Mouse (Mus musculus): Measurements from ENCODE around the gene Racgap1. TPM values are rescaled to one million over a fixed set of nuclear protein-coding genes. Genes with fewer than 3 reads are reported as not detected.

Racgap1 gene
- polyA plus RNA-seq, 2 experiments from 2014 or later = 17.6 to 18.2 TPM

DNA sequence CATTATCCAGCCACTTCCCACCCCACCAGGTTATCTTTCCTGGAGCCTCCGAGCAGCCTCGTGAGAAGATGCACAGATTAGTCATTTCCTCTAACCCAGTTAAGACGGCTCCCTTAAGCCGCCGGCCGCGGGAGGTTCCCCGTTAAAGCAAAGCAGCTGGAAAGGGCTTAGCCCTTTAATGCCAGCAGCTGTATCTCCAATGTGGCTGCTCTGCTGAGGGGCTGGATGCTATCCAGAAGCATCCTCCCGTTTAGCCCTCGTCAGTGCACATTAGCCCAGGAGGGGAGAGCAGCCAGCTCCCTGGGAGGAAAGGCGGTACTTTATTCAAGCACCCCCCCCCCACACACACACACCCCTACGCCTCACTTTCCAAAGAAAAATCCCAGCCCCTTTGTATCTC, 36.7 kb downstream of the Racgap1 start:
- no peak for ATAC-seq

DNA sequence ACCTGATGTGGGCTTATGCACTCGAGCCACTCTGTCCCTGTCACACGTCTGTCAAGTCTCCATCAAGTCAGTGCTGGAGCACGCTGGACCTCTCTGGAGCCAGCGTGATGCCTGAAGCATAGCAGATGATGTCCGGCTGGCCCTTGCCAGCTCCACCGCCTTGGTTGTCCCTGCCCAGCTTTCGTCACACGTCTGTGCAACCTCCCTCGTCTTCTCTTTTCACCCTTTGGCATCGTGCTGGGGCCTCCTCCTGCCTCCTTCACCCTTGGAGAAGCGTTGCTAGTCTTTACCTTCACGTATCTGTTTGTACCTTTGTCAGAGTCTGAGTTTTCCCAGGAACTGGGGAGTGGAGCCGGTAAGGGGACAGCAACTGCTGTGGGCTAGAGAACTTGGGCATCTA, 37.2 kb downstream of the Racgap1 start:
- no peak for ATAC-seq

DNA sequence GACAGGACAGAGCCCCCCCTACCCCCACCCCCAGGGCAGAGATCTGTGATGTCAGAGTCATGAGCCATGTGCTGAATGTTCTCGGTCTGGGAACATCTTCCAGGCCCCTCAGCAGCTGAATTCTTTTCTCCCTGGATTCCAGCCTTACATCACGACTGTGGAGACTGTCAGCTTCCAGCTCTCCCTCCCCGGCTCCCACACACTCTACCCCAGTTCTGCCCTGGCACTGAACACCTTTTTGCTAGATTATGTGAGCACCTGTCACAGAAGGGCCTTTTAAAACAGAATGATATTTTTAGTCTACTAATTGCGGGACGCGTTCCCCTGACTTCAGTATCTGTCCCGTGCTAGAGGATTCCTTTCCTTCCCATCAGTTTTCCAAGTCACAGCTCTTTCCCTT, 39.9 kb downstream of the Racgap1 start:
- no peak for ATAC-seq

DNA sequence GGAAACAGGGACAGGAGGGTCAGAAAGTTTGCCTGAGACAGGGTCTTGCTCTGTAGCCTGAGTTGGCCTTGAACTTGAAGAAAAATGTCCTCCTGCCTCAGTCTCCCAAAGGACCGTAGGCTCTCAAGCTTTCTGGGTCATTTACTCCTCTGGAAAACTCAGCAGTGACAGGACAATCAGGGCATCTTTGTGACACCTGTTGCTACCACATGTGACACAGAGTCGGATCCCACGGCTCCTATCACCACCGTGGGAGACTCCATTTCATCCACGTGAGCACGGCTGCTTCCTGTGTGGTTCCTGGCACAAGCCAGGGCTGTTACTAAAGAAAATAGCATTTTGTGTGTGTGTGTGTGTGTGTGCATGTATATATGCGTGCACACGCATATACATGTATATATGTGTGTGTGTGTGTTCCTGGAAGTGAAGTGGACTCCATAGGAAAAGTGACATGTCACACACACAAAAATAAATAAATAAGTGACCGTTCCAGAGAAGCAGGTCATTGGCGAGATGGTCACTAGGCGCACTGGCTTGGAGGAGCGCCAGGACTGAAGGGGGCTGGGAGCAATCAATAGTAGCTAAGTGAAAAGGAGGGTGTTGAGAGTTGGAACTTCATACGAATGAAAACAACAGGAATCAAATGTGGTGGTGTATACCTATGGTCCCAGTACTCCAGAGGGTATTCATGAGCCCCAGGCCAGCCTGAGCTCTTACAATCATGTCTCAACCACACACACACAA, 42.9 kb downstream of the Racgap1 start:
- ATAC-seq = no peak

DNA sequence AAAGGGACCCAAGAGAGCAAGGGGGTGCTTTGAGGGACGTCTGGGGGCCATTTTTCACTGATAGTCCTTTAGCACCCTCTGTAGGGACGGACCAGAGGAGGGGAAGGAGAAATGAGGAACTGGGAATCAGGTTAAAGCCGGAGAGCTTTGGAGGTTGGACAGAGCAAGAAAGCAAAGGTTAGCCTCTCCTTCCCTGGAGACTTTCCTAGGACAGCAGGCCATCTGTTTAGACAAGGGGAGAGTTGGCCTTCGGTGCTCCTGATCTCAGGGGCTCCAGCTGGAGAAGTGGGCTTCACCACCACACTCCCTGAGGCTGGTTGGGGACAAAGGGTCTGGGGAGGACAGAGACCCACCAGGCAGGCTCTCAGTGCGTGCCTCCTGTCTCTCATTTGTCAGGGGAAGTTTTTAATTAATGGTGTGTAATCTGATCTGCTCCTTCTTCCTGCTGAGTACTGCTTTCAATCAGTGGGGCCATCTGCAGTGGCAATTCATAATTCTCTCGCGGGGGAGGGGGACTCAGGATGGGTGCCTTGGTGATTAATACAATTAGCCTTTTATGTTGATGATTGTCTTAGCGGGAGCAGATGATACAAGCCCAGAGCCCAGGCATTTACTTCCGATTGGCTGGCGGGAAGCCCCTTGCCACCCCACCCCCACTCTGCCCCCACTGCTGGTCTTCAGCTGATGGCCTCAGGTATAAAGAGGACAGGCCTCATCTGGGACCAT, 43.9 kb downstream of the Racgap1 start:
- ATAC-seq = no peak

DNA sequence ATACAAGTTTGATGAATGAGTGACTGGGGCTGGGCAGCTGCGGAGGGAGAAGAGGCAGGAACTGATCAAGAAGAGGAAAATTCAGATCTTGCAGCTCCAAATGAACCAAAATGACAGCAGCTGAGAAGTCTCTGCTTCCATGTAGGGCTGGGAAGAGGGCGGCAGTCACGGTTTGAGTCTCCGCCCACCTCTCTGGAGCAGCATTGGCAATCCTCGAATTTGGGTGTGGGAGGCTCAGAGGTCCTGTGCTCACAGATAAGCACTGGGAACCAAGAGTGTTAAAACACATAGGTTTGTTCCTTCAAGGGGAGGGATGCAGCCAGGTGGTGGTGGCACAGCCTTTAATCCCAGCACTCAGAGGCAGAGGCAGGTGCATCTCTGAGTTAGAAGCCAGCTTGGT, 44.9 kb downstream of the Racgap1 start:
- ATAC-seq = no peak

DNA sequence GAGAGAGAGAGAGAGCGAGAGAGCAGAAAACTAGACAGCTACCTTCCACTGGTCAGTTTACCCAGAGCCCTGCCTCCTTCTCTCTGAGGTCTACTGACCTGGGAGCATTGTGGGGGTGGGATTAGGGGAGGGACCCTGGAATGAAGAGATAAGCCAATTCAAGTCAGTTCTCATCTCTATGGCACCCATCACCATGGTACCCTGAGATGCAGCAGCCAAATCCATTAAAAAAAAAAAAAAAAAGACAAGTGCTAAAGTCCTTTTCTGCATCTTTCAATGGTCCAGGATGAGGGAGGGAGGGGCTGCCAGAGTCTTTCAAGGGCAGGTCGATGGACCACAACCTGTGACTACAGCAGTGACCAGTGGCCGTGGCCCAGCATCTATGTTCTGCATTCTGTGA, 45.9 kb downstream of the Racgap1 start:
- no peak for ATAC-seq

DNA sequence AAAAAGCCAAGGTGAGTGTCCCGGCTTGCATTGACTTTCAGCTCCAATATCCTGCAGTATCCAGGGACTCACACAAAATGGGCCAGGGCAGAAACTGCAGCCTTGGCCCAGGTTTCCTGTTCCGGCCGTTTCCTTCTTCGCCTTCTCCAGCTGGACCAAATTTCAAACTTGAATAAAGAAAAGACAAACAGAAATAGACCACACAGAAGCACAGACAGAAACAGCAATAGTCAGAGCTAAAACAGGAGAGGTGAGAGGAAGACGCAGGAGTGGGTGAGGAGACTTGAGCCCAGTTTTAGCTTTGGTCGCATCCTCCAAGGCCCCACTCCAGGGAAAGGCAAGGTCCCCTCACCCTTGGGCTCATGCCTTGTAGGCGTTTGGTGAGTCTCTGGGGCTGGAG, 48.2 kb downstream of the Racgap1 start:
- ATAC-seq = no peak

DNA sequence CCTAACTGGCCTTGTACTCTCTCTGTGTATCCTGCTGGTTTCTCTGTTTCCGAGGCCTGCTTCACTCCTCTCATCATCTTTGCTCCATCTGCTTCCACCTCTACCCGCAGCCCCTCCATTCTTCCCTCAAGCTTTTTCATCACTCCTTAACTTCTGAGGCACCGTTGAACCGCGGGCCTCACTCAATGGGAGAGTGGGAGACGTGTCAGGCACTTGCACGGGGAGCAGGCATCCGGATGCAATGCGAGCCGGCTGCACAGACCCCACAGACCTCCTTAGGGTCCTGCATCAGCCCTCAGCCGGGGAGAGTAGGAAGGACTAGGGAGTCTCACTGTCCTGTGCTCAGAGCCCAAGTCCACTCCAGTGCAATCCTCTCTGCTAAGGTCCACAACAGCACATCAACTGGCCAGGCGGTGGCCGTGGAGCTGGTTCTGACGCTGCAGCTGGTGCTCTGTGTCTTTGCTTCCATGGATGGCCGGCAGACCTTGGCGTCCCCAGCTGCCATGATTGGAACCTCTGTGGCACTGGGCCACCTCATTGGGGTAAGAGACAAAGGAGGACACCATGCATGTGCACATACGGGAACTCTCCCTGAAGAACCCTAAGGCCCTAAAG, 49.1 kb downstream of the Racgap1 start:
- no peak for ATAC-seq

DNA sequence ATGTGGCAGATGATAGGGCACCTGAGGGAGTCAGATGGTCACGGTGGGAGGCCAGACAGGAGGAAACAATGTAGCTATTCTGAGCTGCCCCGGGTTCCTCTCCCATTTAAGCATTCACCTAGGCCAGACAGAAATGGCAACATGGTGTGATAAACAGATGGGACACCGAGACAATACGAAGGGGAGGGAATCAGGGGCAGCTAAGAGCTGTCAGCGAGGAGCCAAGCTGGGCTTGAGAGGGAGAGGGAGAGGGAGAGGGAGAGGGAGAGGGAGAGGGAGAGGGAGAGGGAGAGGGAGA, 49.7 kb downstream of the Racgap1 start:
- no peak for ATAC-seq

DNA sequence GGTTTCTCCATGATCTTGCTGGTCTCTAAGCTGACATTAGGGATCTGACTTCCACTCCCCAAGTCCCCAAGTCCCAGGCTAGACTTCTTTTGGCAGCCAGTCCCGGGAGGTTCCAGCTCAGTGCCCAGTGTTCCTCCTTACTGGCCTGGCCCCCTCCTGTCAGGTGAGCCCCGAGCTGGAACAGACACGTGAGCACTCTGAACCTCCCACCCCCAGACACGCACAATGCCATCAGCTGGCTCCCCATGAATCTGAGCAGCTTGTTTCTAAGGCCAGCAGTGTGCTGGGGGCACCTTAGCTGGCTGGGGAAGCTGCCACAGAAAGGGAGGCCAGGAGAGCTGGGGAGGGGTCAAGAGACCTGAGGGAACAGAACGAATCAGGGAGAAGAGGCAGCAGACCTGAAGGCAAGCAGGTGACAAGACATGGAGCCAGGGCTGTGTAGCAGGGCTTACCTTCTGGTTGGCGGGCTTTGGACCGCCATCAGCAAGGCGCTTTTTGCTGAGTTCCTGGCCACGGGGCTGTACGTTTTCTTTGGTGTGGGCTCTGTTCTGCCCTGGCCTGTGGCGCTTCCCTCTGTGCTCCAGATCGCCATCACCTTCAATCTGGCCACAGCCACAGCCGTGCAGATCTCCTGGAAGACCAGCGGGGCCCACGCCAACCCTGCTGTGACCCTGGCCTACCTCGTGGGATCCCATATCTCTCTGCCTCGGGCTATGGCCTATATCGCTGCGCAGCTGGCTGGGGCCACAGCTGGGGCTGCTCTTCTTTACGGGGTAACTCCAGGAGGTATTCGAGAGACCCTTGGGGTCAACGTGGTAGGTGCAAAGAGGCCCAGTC, 50.3 kb downstream of the Racgap1 start, which contains the start of gene Aqp6:
Gene Aqp6 (plus strand): TSS at position 415 of the 837 bp plus-strand sequence.
- ATAC-seq = no peak

DNA sequence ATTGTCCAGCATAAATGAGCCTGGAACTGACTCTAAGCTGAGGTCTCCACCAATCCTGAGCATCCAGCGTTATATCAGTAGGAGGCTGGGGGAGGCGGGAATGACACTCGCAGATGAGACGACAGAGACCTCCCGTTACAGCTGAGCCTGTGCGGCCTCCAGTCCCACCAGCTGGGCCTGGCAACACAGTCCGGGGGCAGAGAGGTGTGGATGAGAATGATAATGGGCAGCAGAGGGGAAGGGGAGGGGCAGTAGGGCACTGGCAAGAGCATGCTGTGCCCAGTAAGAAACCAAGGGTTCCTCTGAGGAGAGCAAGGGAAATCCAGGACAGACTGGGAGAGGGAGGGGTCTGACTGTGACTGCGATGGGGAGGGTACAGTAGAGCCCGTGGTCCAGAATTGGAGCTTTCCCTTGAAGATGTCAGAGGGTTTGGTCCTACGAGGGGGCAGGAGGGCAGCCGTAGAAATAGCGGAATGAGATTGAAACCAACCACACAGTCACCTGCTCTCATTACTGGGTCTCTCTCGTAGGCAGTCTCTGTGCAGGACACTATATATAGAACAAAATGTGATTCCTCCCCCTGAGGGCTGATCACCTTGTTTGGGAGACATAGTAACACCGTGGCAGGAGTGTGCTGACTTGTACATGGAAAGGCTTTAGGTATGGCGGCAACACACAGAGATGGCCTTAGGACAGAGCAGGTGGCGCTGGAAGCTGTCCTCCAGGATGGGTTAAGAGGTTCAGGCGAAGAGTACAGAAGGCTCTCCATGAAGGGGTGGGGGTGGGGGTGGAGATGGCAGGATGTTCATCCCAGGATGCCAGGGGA, 52.0 kb downstream of the Racgap1 start:
- ATAC-seq = no peak

DNA sequence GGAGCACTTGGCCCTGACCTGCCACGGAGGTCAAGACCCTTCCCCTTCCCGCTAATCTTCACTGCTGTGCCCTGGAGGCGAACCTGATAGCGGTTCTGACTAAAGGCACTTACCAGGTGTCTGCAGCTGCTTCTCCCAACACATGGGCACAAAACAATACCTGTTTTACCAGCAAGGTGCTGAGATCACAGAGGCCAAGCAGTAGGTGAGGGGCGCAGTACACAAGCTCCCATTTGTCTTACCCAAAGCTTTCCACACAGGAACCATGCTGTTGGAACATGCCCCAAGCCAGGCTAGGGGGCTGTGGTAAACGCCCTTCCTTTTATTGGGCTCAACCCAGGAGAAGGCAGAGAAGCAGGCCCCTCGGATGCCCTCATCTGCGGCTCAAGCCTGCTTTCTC, 53.9 kb downstream of the Racgap1 start:
- ATAC-seq = no peak

DNA sequence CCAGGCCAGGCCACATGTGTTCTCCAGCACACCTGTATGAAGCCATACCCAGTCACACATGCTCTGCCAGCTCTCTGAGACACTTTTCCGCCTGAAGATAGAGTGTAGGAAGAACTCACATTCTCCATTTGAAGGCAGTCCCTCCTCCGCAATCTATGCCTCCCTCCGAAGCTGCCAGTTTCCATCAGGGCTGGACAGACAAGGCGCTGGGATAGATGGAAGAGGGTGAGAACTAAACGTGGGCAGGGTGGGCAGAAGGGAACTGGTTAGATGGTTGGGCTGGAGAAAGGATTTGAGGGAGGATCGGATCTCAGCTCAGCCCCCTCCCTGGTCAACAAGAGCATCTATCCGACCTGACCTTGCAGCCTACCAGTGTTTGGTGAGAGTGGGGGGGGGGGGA, 54.6 kb downstream of the Racgap1 start:
- ATAC-seq = no peak

DNA sequence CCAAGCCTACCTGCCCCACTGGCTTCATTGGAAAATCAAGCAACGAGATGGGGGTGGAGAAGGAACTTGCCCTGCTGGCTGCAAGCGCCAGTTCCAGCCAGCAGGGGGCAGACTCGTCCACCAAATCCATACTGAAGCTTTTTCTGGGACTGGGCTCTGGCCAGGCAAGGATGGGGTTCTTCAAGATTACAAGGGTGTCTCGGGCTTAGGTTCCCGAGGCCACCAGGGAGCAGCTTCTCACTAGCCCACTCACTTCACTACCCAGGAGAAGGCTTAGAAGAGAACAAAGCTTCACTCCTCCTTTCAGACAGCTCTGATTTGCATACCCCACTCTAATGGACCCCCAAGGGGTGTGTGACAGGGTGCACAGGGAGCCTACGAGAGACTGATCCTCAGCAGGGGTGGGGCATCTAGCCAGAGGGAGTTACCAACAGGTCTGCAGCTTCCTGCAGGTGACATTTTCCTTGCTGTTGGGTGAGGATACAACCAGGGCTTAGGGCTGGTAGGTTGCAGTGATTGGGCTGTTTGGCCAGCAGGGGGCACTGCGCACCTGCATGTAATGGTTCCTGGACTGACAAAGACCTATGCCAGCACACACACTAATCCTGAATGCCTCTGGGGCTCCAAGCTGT, 55.3 kb downstream of the Racgap1 start:
- ATAC-seq = peak; percentile 53

DNA sequence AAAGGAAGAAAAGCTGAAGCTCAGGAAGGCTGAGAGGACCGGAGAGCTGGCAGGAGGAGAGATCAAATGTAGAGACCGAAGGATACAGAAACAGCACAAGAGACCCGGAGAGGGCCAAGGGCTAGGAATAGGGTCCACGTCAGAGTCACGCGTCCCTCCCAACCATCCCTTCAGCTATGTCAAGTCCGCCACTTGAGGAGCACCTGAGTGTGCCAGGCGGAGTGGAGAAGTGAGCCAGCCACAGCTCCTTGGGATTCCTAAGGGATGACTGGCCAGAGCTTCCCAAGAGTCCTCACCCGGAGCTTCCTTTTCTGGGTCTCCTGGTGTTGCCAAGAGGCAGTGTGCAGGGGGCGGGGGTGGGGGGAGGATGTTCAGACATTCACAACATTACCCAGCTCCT, 56.5 kb downstream of the Racgap1 start:
- no peak for ATAC-seq

DNA sequence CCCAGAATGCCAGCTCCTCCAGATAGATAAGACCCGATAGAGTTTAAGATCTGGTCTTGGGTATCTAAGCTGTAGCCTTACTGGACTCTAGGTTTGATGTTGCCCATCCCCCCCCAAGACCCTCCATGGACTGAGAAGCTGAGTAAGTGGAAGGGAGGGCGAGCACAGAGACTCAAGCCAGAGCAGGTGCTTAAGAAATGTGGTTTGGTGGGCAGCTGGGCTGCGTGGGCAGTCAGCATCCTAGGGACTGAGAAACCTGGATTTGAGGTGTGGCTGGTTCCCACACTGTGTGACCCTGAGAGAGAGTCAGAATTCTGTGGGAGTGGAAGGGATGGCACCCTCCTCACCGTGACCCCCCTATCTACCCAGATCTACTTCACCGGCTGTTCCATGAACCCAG, 58.6 kb downstream of the Racgap1 start:
- ATAC-seq = no peak

DNA sequence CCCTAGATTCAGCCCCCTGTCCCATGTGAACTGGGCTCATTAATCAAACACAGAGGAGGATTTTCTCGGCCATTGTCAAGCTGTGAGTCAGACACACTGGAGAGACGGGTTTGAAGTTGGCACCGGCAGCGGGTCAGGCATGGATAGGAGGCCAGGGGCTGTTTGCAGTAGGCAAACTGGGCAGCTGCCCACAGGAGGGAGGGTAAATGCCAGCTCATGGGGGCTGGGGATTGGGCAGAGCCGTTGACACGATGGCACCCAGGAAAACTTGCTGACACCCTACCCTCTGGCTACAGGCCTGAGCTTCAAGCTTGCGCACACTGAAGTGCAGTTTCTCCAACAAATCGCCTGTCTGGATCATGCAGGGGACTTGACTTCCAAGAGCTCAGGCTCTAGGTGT, 59.3 kb downstream of the Racgap1 start:
- no peak for ATAC-seq

DNA sequence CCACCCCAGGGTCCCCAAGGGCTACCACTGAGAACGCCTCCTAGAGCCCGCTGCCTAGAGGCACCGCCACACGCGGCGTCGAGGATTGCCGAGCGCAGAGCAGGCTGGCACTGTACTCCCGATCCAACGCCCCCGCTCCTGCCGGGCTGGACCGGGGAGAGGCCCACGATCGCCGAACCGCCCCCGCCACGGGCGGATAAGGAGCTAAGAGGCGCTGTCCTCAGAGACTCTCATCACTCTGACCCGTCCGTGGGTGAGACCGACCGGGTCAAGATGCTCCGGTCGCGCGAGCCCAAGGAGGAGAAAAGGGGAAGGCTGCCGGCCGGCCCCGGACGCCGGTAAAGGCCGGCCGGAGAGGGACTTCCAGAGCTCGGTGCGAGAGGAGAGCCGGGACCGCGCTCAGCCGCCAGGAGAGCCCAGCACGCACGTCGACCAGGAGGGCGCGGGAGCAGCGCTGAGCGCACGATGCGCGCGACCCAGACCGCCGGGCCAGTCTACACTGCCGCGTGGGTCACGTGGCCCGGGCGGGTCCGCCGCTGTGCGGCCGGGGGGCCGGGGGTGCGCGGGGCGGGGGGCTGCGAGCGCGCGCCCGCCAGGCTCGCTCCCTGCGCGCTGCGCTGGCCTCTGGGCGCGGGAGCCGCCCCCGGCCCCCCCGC, 60.9 kb downstream of the Racgap1 start, which contains the start of gene Aqp5:
Gene Aqp5 (plus strand): TSS at position 354 of the 656 bp plus-strand sequence.
- ATAC-seq = no peak

DNA sequence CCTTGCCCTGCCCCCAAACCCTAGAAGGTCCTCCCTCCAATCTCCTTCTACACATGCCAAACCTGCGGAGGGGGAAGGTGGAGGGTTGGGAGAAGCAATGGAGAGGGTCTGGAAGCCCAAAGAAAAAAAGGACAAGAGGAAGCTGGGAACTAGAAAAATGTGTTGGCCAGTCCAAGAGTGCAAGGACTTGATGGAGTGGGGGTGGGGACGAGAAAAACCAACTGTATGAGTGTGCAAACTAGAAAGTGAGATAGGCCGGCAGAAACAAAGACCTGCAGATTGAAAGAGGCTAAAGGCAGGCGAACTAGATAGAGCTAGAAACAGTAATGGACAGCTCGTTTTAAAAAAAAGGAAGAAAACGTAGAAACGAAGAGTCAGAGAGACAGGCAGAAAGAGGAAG, 61.8 kb downstream of the Racgap1 start:
- no peak for ATAC-seq

DNA sequence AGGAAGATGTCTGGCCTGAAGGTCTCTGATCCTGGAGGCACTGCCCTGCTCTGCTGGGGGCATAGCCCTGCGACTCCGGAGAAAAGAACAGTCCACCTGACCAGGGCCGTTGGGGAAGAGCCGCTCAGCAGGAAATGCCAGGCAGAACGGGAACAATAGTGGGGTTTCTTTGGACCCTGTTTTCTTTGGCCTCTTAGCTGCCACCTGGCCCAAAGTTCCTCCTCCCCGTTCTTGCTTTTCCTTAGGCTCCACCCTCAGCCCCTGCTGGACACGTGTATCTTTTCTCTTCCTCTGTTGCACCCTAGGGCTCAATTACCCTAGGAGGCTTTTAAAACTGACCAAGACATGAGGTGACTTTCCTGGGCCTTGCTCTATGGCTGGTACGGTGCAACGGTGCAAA, 62.2 kb downstream of the Racgap1 start:
- no peak for ATAC-seq

Data from CD4-positive, CD25-positive, alpha-beta regulatory T cell, adult 4 months (primary cell).